Mouse (Mus musculus) midbrain, embryonic 13.5 days (tissue): ENCODE results near the gene Gpc6. TPM values are rescaled to one million over a fixed set of nuclear protein-coding genes. Genes with fewer than 3 reads are reported as not detected.
A peak's percentile ranks its signal among the peaks of the same experiment; 100 is the strongest.

ENCODE experiments used
- ATAC-seq: fragments of 200-750 bp; cut with Nextera tagmentation; 2 replicates; pipeline ENCODE4 v1.8.0; 2017; ENCODE audit warnings: mild to moderate bottlenecking, moderate TSS enrichment, moderate library complexity
- H3K27ac ChIP-seq: fragments of 300-500 bp; sonication (generic); 2 replicates; pipeline ENCODE4 v1.5.1; 2015; ENCODE audit warnings: inconsistent platforms, mild to moderate bottlenecking, moderate library complexity
- H3K27me3 ChIP-seq: fragments of 300-500 bp; sonication (generic); 2 replicates; pipeline ENCODE4 v1.6.1; 2015; ENCODE audit warnings: mild to moderate bottlenecking, inconsistent platforms
- H3K36me3 ChIP-seq: fragments of 300-500 bp; sonication (generic); 2 replicates; pipeline ENCODE4 v1.6.1; 2015; ENCODE audit warnings: mild to moderate bottlenecking, inconsistent platforms
- H3K4me1 ChIP-seq: fragments of 300-500 bp; sonication (generic); replicated peaks from 2 replicates; pipeline ENCODE4 v1.6.1; 2015; ENCODE audit warnings: inconsistent platforms
- H3K4me2 ChIP-seq: fragments of 300-500 bp; sonication (generic); replicated peaks from 2 replicates; pipeline ENCODE4 v1.6.1; 2015; ENCODE audit warnings: moderate library complexity, mild to moderate bottlenecking, inconsistent platforms
- H3K4me3 ChIP-seq: fragments of 300-500 bp; sonication (generic); replicated peaks from 2 replicates; pipeline ENCODE4 v1.5.1; 2015; ENCODE audit warnings: mild to moderate bottlenecking, inconsistent platforms
- H3K9ac ChIP-seq: fragments of 300-500 bp; sonication (generic); replicated peaks from 2 replicates; pipeline ENCODE4 v1.6.1; 2015; ENCODE audit warnings: mild to moderate bottlenecking, inconsistent platforms
- H3K9me3 ChIP-seq: fragments of 300-500 bp; sonication (generic); 2 replicates; pipeline ENCODE4 v1.6.1; 2016; ENCODE audit warnings: mild to moderate bottlenecking, inconsistent platforms
- WGBS: fragments of 180-500 bp; shearing (Covaris S2); methylation state at CpG from one replicate; pipeline ENCODE4 v1.1.7; 2015; 5-methylcytosine and 5-hydroxymethylcytosine counted together
- polyA plus RNA-seq: library from polyadenylated mRNA; unstranded; fragments of >200 nt; fragmentation: Nextera tagmentation; extraction: Ambion mirVana; gene quantifications from 2 replicates; pipeline ENCODE4 v1.2.1, GENCODE M21; 2015

The Gpc6 gene
- polyA plus RNA-seq, 1 experiment from 2014 or later: 20.8 TPM

GRCm38 (mm10) chr14:117113153-117113552 is 188.0 kb downstream of the Gpc6 start:
- Histone ChIP-seq H3K36me3 (no peaks in the 10 kb centered on the region), H3K4me3 (no peak overlapping the region), H3K9me3 (no peaks in the 10 kb centered on the region), H3K27ac (no peak overlapping the region), H3K4me1 (no peaks in the 10 kb centered on the region), H3K4me2 (no peak overlapping the region), H3K27me3 (no peaks in the 10 kb centered on the region), H3K9ac (no peak overlapping the region)
- no peak for ATAC-seq
- 94% methylated on average over 3 of the region's 3 CpGs for WGBS

GRCm38 (mm10) chr14:117122036-117122435 is 196.9 kb downstream of the Gpc6 start:
- ATAC-seq: no peak
- H3K9ac ChIP-seq: no peak overlapping the region

GRCm38 (mm10) chr14:117130334-117130733 is 205.2 kb downstream of the Gpc6 start:
- no peaks in the 10 kb centered on the region for H3K36me3 ChIP-seq
- H3K4me3 ChIP-seq: no peak overlapping the region
- H3K9ac ChIP-seq: no peak overlapping the region
- 66% methylated on average over 1 of the region's 1 CpGs for WGBS
- H3K4me1 ChIP-seq: no peaks in the 10 kb centered on the region
- no peaks in the 10 kb centered on the region for H3K27me3 ChIP-seq
- H3K4me2 ChIP-seq: no peak overlapping the region
- H3K27ac ChIP-seq: no peak overlapping the region
- no peak for ATAC-seq
- H3K9me3 ChIP-seq: no peaks in the 10 kb centered on the region

More at GRCm38 (mm10) chr14:117122036-117122435, 196.9 kb downstream of the Gpc6 start:
- Histone ChIP-seq H3K27me3 (no peaks in the 10 kb centered on the region), H3K4me1 (no peaks in the 10 kb centered on the region), H3K4me3 (no peak overlapping the region), H3K9me3 (no peaks in the 10 kb centered on the region), H3K36me3 (no peaks in the 10 kb centered on the region), H3K4me2 (no peak overlapping the region), H3K27ac (no peak overlapping the region)
- 18% methylated on average over 1 of the region's 1 CpGs for WGBS

- Histone ChIP-seq H3K9me3 (no peaks in the 10 kb centered on the region), H3K4me2 (no peak overlapping the region), H3K36me3 (no peaks in the 10 kb centered on the region), H3K4me3 (no peak overlapping the region), H3K27ac (no peak overlapping the region), H3K4me1 (no peaks in the 10 kb centered on the region), H3K9ac (no peak overlapping the region), H3K27me3 (no peaks in the 10 kb centered on the region)
- ATAC-seq: no peak
- 88% methylated on average over 1 of the region's 1 CpGs for WGBS
These were observed 206.2 kb downstream of the Gpc6 start for GRCm38 (mm10) chr14:117131324-117131723.

- H3K36me3 ChIP-seq: no peaks in the 10 kb centered on the region
- no peaks in the 10 kb centered on the region for H3K27me3 ChIP-seq
- WGBS: 67% methylated on average over 6 of the region's 6 CpGs
- H3K27ac ChIP-seq: peak overlapping the region; percentile 51
- no peak overlapping the region for H3K4me2 ChIP-seq
- H3K4me1 ChIP-seq: peaks cover 8% of the 10 kb centered on the region
- H3K4me3 ChIP-seq: no peak overlapping the region
- no peaks in the 10 kb centered on the region for H3K9me3 ChIP-seq
- ATAC-seq: peak; percentile 81; the same call in 1 of the 2 replicates
- H3K9ac ChIP-seq: no peak overlapping the region
These were observed 216.1 kb downstream of the Gpc6 start for GRCm38 (mm10) chr14:117141077-117141848.

- no peak overlapping the region for H3K27ac ChIP-seq
These were observed 221.0 kb downstream of the Gpc6 start for GRCm38 (mm10) chr14:117146089-117146488.

GRCm38 (mm10) chr14:117146665-117147064 is 221.6 kb downstream of the Gpc6 start:
- H3K4me3 ChIP-seq: no peak overlapping the region
- H3K36me3 ChIP-seq: no peaks in the 10 kb centered on the region
- ATAC-seq: 0 out of 2 replicates have a peak, but pooled peaks have one; percentile 17
- no peak overlapping the region for H3K27ac ChIP-seq
- H3K27me3 ChIP-seq: no peaks in the 10 kb centered on the region
- no peak overlapping the region for H3K4me2 ChIP-seq
- H3K4me1 ChIP-seq: no peaks in the 10 kb centered on the region
- 78% methylated on average over 4 of the region's 4 CpGs for WGBS
- H3K9me3 ChIP-seq: no peaks in the 10 kb centered on the region
- no peak overlapping the region for H3K9ac ChIP-seq

More at GRCm38 (mm10) chr14:117146089-117146488, 221.0 kb downstream of the Gpc6 start:
- Histone ChIP-seq H3K9ac (no peak overlapping the region), H3K4me3 (no peak overlapping the region), H3K36me3 (no peaks in the 10 kb centered on the region), H3K9me3 (no peaks in the 10 kb centered on the region), H3K4me2 (no peak overlapping the region), H3K27me3 (no peaks in the 10 kb centered on the region), H3K4me1 (peaks cover 2% of the 10 kb centered on the region)
- WGBS: 82% methylated on average over 4 of the region's 4 CpGs
- no peak for ATAC-seq

GRCm38 (mm10) chr14:117151621-117152020 is 226.5 kb downstream of the Gpc6 start:
- Histone ChIP-seq H3K27ac (no peak overlapping the region), H3K9me3 (no peaks in the 10 kb centered on the region), H3K4me2 (no peak overlapping the region), H3K9ac (no peak overlapping the region), H3K4me3 (no peak overlapping the region), H3K27me3 (no peaks in the 10 kb centered on the region), H3K4me1 (no peaks in the 10 kb centered on the region), H3K36me3 (no peaks in the 10 kb centered on the region)
- WGBS: 95% methylated on average over 7 of the region's 7 CpGs
- ATAC-seq: no peak

DNA sequence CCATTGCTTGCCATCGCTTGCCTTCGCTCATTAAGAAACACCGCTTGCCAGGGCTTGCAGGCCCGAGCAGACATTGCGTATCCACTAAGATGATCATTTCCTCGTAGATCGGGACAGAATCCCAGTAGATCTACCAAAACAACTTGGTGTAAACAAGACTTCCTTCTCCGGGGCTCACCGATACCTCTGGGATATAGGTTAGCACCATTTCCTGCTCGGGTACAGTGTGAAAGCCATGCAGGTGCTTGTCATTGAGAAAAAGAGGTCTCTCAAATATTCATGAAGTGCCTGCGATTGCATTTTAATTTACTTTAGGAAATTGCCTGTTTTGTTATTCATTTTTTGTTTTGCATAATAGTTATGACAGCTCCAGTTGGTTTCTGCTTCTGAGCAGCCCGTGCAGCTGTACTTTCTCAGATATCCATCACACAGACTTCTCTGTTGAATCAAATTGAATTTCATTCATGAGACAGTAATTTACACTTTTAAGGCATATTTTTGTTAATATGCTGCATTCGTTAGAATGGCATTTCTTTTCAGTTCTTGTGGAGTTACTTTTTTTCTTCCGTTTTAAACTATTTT is 230.9 kb downstream of the Gpc6 start:
- ATAC-seq: no peak
- Histone ChIP-seq H3K4me2 (no peak overlapping the region), H3K27me3 (no peaks in the 10 kb centered on the region), H3K27ac (no peak overlapping the region), H3K36me3 (no peaks in the 10 kb centered on the region), H3K9ac (no peak overlapping the region), H3K4me3 (no peak overlapping the region), H3K4me1 (0 out of 2 replicates have a peak, but pooled peaks cover 5% of the 10 kb centered on the region), H3K9me3 (no peaks in the 10 kb centered on the region)
- WGBS: 92% methylated on average over 14 of the region's 14 CpGs

DNA sequence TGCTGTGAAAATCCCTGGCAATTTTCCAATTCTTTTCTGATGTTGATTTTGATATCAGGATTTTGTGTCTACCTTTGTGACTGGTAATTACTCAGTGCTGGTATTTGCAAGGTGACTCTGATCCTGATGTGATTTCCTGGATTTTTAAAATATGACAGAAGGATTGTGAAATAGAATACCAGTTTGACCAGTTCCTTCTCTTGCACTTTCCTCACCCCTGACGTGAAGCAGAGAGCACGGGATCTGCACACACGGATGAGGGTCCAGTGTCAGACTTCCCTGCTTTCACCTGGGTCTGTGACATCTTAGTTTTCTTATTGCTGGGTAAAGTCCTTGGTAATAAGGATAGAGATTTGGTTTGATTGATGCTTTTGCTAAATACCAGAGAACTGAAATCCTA is 232.3 kb downstream of the Gpc6 start:
- no peaks in the 10 kb centered on the region for H3K9me3 ChIP-seq
- H3K4me3 ChIP-seq: no peak overlapping the region
- 0 out of 2 replicates have a peak, but pooled peaks cover 7% of the 10 kb centered on the region for H3K4me1 ChIP-seq
- no peaks in the 10 kb centered on the region for H3K27me3 ChIP-seq
- ATAC-seq: no peak
- H3K27ac ChIP-seq: no peak overlapping the region
- no peak overlapping the region for H3K4me2 ChIP-seq
- no peaks in the 10 kb centered on the region for H3K36me3 ChIP-seq
- no peak overlapping the region for H3K9ac ChIP-seq
- 93% methylated on average over 3 of the region's 3 CpGs for whole genome bisulfite sequencing

- ATAC-seq: no peak
- H3K9me3 ChIP-seq: no peaks in the 10 kb centered on the region
- no peak overlapping the region for H3K4me3 ChIP-seq
- WGBS: 97% methylated on average over 5 of the region's 5 CpGs
- no peaks in the 10 kb centered on the region for H3K36me3 ChIP-seq
- H3K27me3 ChIP-seq: no peaks in the 10 kb centered on the region
- H3K4me2 ChIP-seq: no peak overlapping the region
- H3K9ac ChIP-seq: no peak overlapping the region
- H3K27ac ChIP-seq: no peak overlapping the region
- no peaks in the 10 kb centered on the region for H3K4me1 ChIP-seq
These were observed 241.2 kb downstream of the Gpc6 start for GRCm38 (mm10) chr14:117166350-117166749.

- no peaks in the 10 kb centered on the region for H3K9me3 ChIP-seq
- no peak overlapping the region for H3K4me2 ChIP-seq
- no peaks in the 10 kb centered on the region for H3K4me1 ChIP-seq
- H3K27me3 ChIP-seq: no peaks in the 10 kb centered on the region
- H3K27ac ChIP-seq: no peak overlapping the region
- no peak overlapping the region for H3K4me3 ChIP-seq
- no peak overlapping the region for H3K9ac ChIP-seq
- H3K36me3 ChIP-seq: no peaks in the 10 kb centered on the region
- no peak for ATAC-seq
- 95% methylated on average over 2 of the region's 2 CpGs for WGBS
These were observed 268.2 kb downstream of the Gpc6 start for GRCm38 (mm10) chr14:117193364-117193763.
